Mouse (Mus musculus): ENCODE measurements around the gene Ptprk. TPM values are rescaled to one million over a fixed set of nuclear protein-coding genes. Genes with fewer than 3 reads are reported as not detected.

Ptprk gene
- polyA plus RNA-seq, 1 experiment from 2014 or later, result 25.4 TPM

GRCm38 (mm10) chr10:28345196-28345681 lies 270.6 kb downstream of the Ptprk start:
- no peak for ATAC-seq (ENCODE audit: low FRiP score)
- WGBS, result 79% methylated on average over 8 of the region's 8 CpGs
- Histone ChIP-seq H3K36me3 (replicated peaks) (no peaks in the 10 kb centered on the region), H3K9ac (no peak overlapping the region), H3K27me3 (no peaks in the 10 kb centered on the region), H3K9me3 (no peaks in the 10 kb centered on the region), H3K4me2 (no peak overlapping the region), H3K4me1 (no peaks in the 10 kb centered on the region), H3K4me3 (replicated peaks) (no peak overlapping the region), H3K27ac (no peak overlapping the region)

GRCm38 (mm10) chr10:28365291-28365690 lies 290.7 kb downstream of the Ptprk start:
- Histone ChIP-seq H3K4me3 (replicated peaks) (no peak overlapping the region), H3K9ac (no peak overlapping the region), H3K4me1 (no peaks in the 10 kb centered on the region), H3K27ac (no peak overlapping the region), H3K27me3 (no peaks in the 10 kb centered on the region), H3K9me3 (no peaks in the 10 kb centered on the region), H3K4me2 (no peak overlapping the region), H3K36me3 (replicated peaks) (no peaks in the 10 kb centered on the region)
- ATAC-seq (ENCODE audit: low FRiP score), result no peak
- WGBS, result 90% methylated on average over 6 of the region's 6 CpGs

GRCm38 (mm10) chr10:28366065-28366677 lies 291.6 kb downstream of the Ptprk start:
- Histone ChIP-seq H3K36me3 (replicated peaks) (no peaks in the 10 kb centered on the region), H3K27me3 (no peaks in the 10 kb centered on the region), H3K27ac (no peak overlapping the region), H3K9ac (no peak overlapping the region), H3K4me2 (no peak overlapping the region), H3K4me3 (replicated peaks) (no peak overlapping the region), H3K9me3 (no peaks in the 10 kb centered on the region), H3K4me1 (no peaks in the 10 kb centered on the region)
- ATAC-seq (ENCODE audit: low FRiP score), result 0 out of 2 replicates have a peak, but pooled peaks have one; percentile 17
- WGBS, result 80% methylated on average over 5 of the region's 5 CpGs

GRCm38 (mm10) chr10:28369808-28370207 lies 295.2 kb downstream of the Ptprk start:
- Histone ChIP-seq H3K4me3 (replicated peaks) (no peak overlapping the region), H3K36me3 (replicated peaks) (no peaks in the 10 kb centered on the region), H3K4me2 (no peak overlapping the region), H3K9me3 (no peaks in the 10 kb centered on the region), H3K27ac (no peak overlapping the region), H3K9ac (no peak overlapping the region), H3K4me1 (no peaks in the 10 kb centered on the region), H3K27me3 (no peaks in the 10 kb centered on the region)
- ATAC-seq (ENCODE audit: low FRiP score), result no peak
- WGBS, result 84% methylated on average over 2 of the region's 2 CpGs

GRCm38 (mm10) chr10:28374874-28375273 lies 300.3 kb downstream of the Ptprk start:
- H3K9me3 ChIP-seq, result no peaks in the 10 kb centered on the region
- no peak overlapping the region for H3K4me3 ChIP-seq (replicated peaks)
- no peak overlapping the region for H3K9ac ChIP-seq
- no peaks in the 10 kb centered on the region for H3K36me3 ChIP-seq (replicated peaks)
- H3K4me1 ChIP-seq, result no peaks in the 10 kb centered on the region
- 93% methylated on average over 1 of the region's 1 CpGs for WGBS
- no peak overlapping the region for H3K27ac ChIP-seq
- ATAC-seq (ENCODE audit: low FRiP score), result no peak
- no peak overlapping the region for H3K4me2 ChIP-seq
- H3K27me3 ChIP-seq, result no peaks in the 10 kb centered on the region

- 80% methylated on average over 7 of the region's 7 CpGs for WGBS
- H3K27ac ChIP-seq, result no peak overlapping the region
- no peak overlapping the region for H3K4me3 ChIP-seq (replicated peaks)
- no peaks in the 10 kb centered on the region for H3K27me3 ChIP-seq
- H3K4me2 ChIP-seq, result no peak overlapping the region
- no peak for ATAC-seq (ENCODE audit: low FRiP score)
- H3K36me3 ChIP-seq (replicated peaks), result no peaks in the 10 kb centered on the region
- no peaks in the 10 kb centered on the region for H3K9me3 ChIP-seq
- no peak overlapping the region for H3K9ac ChIP-seq
- no peaks in the 10 kb centered on the region for H3K4me1 ChIP-seq
Measured at GRCm38 (mm10) chr10:28379752-28380488, 305.3 kb downstream of the Ptprk start.

- Histone ChIP-seq H3K9ac (no peak overlapping the region), H3K4me2 (no peak overlapping the region), H3K9me3 (no peaks in the 10 kb centered on the region), H3K27ac (no peak overlapping the region), H3K27me3 (no peaks in the 10 kb centered on the region), H3K36me3 (replicated peaks) (no peaks in the 10 kb centered on the region), H3K4me3 (replicated peaks) (no peak overlapping the region), H3K4me1 (no peaks in the 10 kb centered on the region)
- no peak for ATAC-seq (ENCODE audit: low FRiP score)
- 87% methylated on average over 15 of the region's 15 CpGs for WGBS
Measured at GRCm38 (mm10) chr10:28387563-28388222, 313.1 kb downstream of the Ptprk start.

GRCm38 (mm10) chr10:28391168-28391567 lies 316.5 kb downstream of the Ptprk start:
- H3K27me3 ChIP-seq, result no peaks in the 10 kb centered on the region
- H3K4me1 ChIP-seq, result no peaks in the 10 kb centered on the region
- no peak overlapping the region for H3K4me3 ChIP-seq (replicated peaks)
- H3K36me3 ChIP-seq (replicated peaks), result no peaks in the 10 kb centered on the region
- H3K27ac ChIP-seq, result no peak overlapping the region
- no peaks in the 10 kb centered on the region for H3K9me3 ChIP-seq
- WGBS, result 89% methylated on average over 5 of the region's 5 CpGs
- no peak overlapping the region for H3K9ac ChIP-seq
- H3K4me2 ChIP-seq, result no peak overlapping the region
- no peak for ATAC-seq (ENCODE audit: low FRiP score)

GRCm38 (mm10) chr10:28395610-28396519 lies 321.2 kb downstream of the Ptprk start:
- Histone ChIP-seq H3K27ac (no peak overlapping the region), H3K4me3 (replicated peaks) (no peak overlapping the region), H3K9me3 (no peaks in the 10 kb centered on the region), H3K9ac (no peak overlapping the region), H3K4me1 (no peaks in the 10 kb centered on the region), H3K27me3 (no peaks in the 10 kb centered on the region), H3K36me3 (replicated peaks) (no peaks in the 10 kb centered on the region), H3K4me2 (no peak overlapping the region)
- no peak for ATAC-seq (ENCODE audit: low FRiP score)
- WGBS, result 79% methylated on average over 2 of the region's 2 CpGs

GRCm38 (mm10) chr10:28396520-28396915 lies 321.9 kb downstream of the Ptprk start:
- no peaks in the 10 kb centered on the region for H3K27me3 ChIP-seq
- no peak for ATAC-seq (ENCODE audit: low FRiP score)
- H3K9me3 ChIP-seq, result no peaks in the 10 kb centered on the region
- H3K4me1 ChIP-seq, result no peaks in the 10 kb centered on the region
- no peak overlapping the region for H3K4me3 ChIP-seq (replicated peaks)
- H3K36me3 ChIP-seq (replicated peaks), result no peaks in the 10 kb centered on the region
- H3K9ac ChIP-seq, result no peak overlapping the region
- no peak overlapping the region for H3K27ac ChIP-seq
- no peak overlapping the region for H3K4me2 ChIP-seq
- WGBS, result 78% methylated on average over 1 of the region's 1 CpGs

GRCm38 (mm10) chr10:28401796-28402195 lies 327.2 kb downstream of the Ptprk start:
- no peak for ATAC-seq (ENCODE audit: low FRiP score)

GRCm38 (mm10) chr10:28408980-28409379 lies 334.4 kb downstream of the Ptprk start:
- Histone ChIP-seq H3K4me2 (no peak overlapping the region), H3K27me3 (no peaks in the 10 kb centered on the region), H3K4me1 (no peaks in the 10 kb centered on the region), H3K4me3 (replicated peaks) (no peak overlapping the region), H3K9ac (no peak overlapping the region), H3K36me3 (replicated peaks) (no peaks in the 10 kb centered on the region), H3K27ac (no peak overlapping the region), H3K9me3 (no peaks in the 10 kb centered on the region)
- no peak for ATAC-seq (ENCODE audit: low FRiP score)
- 83% methylated on average over 2 of the region's 2 CpGs for WGBS

More at GRCm38 (mm10) chr10:28401796-28402195, 327.2 kb downstream of the Ptprk start:
- H3K9me3 ChIP-seq, result no peaks in the 10 kb centered on the region
- H3K9ac ChIP-seq, result no peak overlapping the region
- H3K4me3 ChIP-seq (replicated peaks), result no peak overlapping the region
- H3K27ac ChIP-seq, result no peak overlapping the region
- H3K4me1 ChIP-seq, result no peaks in the 10 kb centered on the region
- H3K36me3 ChIP-seq (replicated peaks), result no peaks in the 10 kb centered on the region
- no peak overlapping the region for H3K4me2 ChIP-seq
- H3K27me3 ChIP-seq, result no peaks in the 10 kb centered on the region

Data from forebrain, embryonic 12.5 days (tissue).